Mouse (Mus musculus) naive thymus-derived CD4-positive, alpha-beta T cell, adult 2 months (primary cell): ENCODE measurements around the gene Olfr378.

Source experiments
- DNase-seq: peaks from one replicate; pipeline ENCODE4 v3.0.0-alpha.2; 2011; ENCODE audit warnings: low read depth

Gene Olfr378

GRCm38 (mm10) chr11:73428377-73428776 is at the start of gene Olfr378:
TSS of gene Olfr378 (minus strand) at chr11:73428477.
- no peak for DNase-seq

- no peak for DNase-seq
Measured at GRCm38 (mm10) chr11:73457408-73457807, 29.1 kb upstream of the Olfr378 start, which contains the start of gene Olfr380. TSS of gene Olfr380 (minus strand) at chr11:73457508.

- no peak for DNase-seq
Measured at GRCm38 (mm10) chr11:73399514-73399913, 28.8 kb downstream of the Olfr378 start, which contains the start of gene Olfr1. TSS of gene Olfr1 (minus strand) at chr11:73399614.

GRCm38 (mm10) chr11:73395374-73395773 is 32.9 kb downstream of the Olfr378 start:
- no peak for DNase-seq
